ENCODE assay signal across 27 mouse cellular contexts in the genomic region with DNA sequence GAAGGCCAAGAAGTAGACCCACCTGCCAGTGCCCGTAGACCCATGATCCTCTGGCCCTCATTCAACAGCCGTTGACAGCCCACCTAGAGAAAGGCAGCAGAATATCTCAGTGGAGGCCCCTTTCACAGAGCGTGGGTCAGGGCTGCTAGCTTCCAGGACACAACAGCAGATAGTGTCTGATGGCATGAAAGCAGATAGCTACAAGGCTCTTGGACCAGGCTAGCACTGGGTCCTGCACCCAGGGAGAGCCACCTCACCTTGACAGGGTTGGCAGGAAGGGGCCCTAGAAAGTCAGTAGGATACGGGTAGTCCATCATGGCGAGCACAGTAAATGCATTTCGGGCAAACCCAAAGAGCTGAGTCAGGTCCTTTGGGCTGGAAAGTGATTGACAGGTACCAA. TPM values are rescaled to one million over a fixed set of nuclear protein-coding genes. Genes with fewer than 3 reads are reported as not detected.
"Had no signal": no experiment of that assay in that cellular context is flagged by ENCODE, and none has a peak within 500 bp of the region (broad histone marks: within the 10 kb centered on the region; RNA-seq: fewer than 3 reads in every experiment).

No protein-coding gene starts in this region.

- H3K9me3 ChIP-seq: heart, embryonic 15.5 days; hindbrain, embryonic 10.5 days; hindbrain, embryonic 12.5 days; limb, embryonic 10.5 days; limb, embryonic 12.5 days; liver, embryonic 13.5 days; liver, embryonic 15.5 days had no signal

- H3K4me3 ChIP-seq: gastrocnemius, adult 2 months; heart, adult 2 months; heart, embryonic 15.5 days; hindbrain, embryonic 12.5 days; layer of hippocampus, adult 2 months; left cerebral cortex, adult 2 months; limb, embryonic 12.5 days; liver, embryonic 15.5 days had no signal

- H3K27me3 ChIP-seq: heart, embryonic 15.5 days; hindbrain, embryonic 12.5 days; limb, embryonic 12.5 days; liver, embryonic 13.5 days; liver, embryonic 15.5 days had no signal

- ATAC-seq: hindbrain, embryonic 16.5 days; inflammation-experienced regulatory T-cells, adult 6 months had no signal

- DNase-seq: gastrocnemius, adult 2 months; gastrocnemius, postnatal 10 days; gastrocnemius, postnatal 25 days; heart, adult 2 months; heart, postnatal 4 days; kidney, adult 11 months; kidney, adult 2 months; kidney, postnatal 10 days; kidney, postnatal 25 days; kidney, postnatal 4 days; liver; liver, embryonic 13.5 days had no signal

- H3K9ac ChIP-seq: heart, embryonic 15.5 days; hindbrain, embryonic 12.5 days; hindbrain, embryonic 14.5 days; limb, embryonic 12.5 days; liver, embryonic 15.5 days had no signal

- H3K27ac ChIP-seq: gastrocnemius, adult 2 months; heart, adult 2 months; heart, embryonic 15.5 days; hindbrain, embryonic 10.5 days; hindbrain, embryonic 12.5 days; hindbrain, embryonic 14.5 days; layer of hippocampus, adult 2 months; left cerebral cortex, adult 2 months; limb, embryonic 10.5 days; limb, embryonic 12.5 days; liver, embryonic 13.5 days; liver, embryonic 15.5 days had no signal

- H3K4me2 ChIP-seq: heart, embryonic 11.5 days; heart, embryonic 15.5 days; hindbrain, embryonic 12.5 days; limb, embryonic 12.5 days; liver, embryonic 15.5 days had no signal

RNA-seq across cellular contexts. Expression of a gene that starts 17.9 kb away (rescaled TPM):
- total RNA-seq: gastrocnemius, adult 2 months; heart, adult 2 months had no signal

RNA-seq across cellular contexts. Expression of a gene that starts 35.2 kb away (rescaled TPM):
- total RNA-seq: gastrocnemius, adult 2 months; granulocyte monocyte progenitor cell, adult 5-6 weeks; heart, adult 2 months; heart, postnatal 25 days; heart, postnatal 4 days had no signal
- polyA plus RNA-seq: heart, postnatal 0 days; inflammation-experienced regulatory T-cells, adult 6 months; liver, embryonic 15.5 days had no signal
